Mouse (Mus musculus) midbrain, embryonic 12.5 days (tissue): ENCODE data around the gene Slain2. TPM values are rescaled to one million over a fixed set of nuclear protein-coding genes. Genes with fewer than 3 reads are reported as not detected.

Source experiments
- ATAC-seq: fragments of 200-750 bp; cut with Nextera tagmentation; 2 replicates; pipeline ENCODE4 v1.8.0; 2017; ENCODE audit warnings: low read depth, moderate TSS enrichment, moderate library complexity; ENCODE audit not compliant: low FRiP score
- H3K27ac ChIP-seq: fragments of 300-500 bp; sonication (generic); replicated peaks from 2 replicates; pipeline ENCODE4 v1.5.1; 2016; ENCODE audit warnings: mild to moderate bottlenecking
- H3K27me3 ChIP-seq: fragments of 300-500 bp; sonication (generic); 2 replicates; pipeline ENCODE4 v1.6.1; 2016; ENCODE audit warnings: mild to moderate bottlenecking
- H3K36me3 ChIP-seq: fragments of 300-500 bp; sonication (generic); 2 replicates; pipeline ENCODE4 v1.6.1; 2016
- H3K4me1 ChIP-seq: fragments of 300-500 bp; sonication (generic); 2 replicates; pipeline ENCODE4 v1.6.1; 2016
- H3K4me2 ChIP-seq: fragments of 300-500 bp; sonication (generic); replicated peaks from 2 replicates; pipeline ENCODE4 v1.6.1; 2016; ENCODE audit warnings: mild to moderate bottlenecking, moderate library complexity
- H3K4me3 ChIP-seq: fragments of 300-500 bp; sonication (generic); 2 replicates; pipeline ENCODE4 v1.5.1; 2016; ENCODE audit warnings: mild to moderate bottlenecking
- H3K9ac ChIP-seq: fragments of 300-500 bp; sonication (generic); replicated peaks from 2 replicates; pipeline ENCODE4 v1.6.1; 2016; ENCODE audit warnings: mild to moderate bottlenecking, moderate library complexity
- H3K9me3 ChIP-seq: fragments of 300-500 bp; sonication (generic); 2 replicates; pipeline ENCODE4 v1.6.1; 2016; ENCODE audit warnings: mild to moderate bottlenecking
- WGBS: fragments of 180-500 bp; shearing (Covaris S2); methylation state at CpG from one replicate; pipeline ENCODE4 v1.1.7; 2016; 5-methylcytosine and 5-hydroxymethylcytosine counted together
- polyA plus RNA-seq: library from polyadenylated mRNA; unstranded; fragments of >200 nt; fragmentation: Nextera tagmentation; extraction: Ambion mirVana; gene quantifications from 2 replicates; pipeline ENCODE4 v1.2.1, GENCODE M21; 2016

Slain2 gene
- polyA plus RNA-seq, 1 experiment from 2014 or later = 27.0 TPM

DNA sequence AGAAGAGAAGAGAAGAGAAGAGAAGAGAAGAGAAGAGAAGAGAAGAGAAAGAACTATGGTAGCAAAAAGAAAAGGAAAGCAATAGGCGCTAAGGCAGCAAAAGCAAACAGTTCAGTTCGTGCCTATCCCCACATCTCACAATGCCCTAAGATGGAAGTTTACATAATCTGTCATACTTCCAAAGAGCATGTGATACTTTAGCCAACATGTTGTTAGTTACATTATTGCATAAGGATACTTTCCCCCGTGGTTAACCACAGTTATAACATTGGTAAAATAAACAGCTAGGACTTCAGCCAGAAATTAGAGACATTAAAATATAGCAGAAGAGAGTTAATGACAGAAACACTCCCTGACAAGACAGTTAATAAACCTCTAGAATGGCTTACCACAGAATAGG, 30.4 kb upstream of the Slain2 start:
- Histone ChIP-seq H3K27ac (no peak overlapping the region), H3K9me3 (no peaks in the 10 kb centered on the region)
- WGBS = 80% methylated on average over 3 of the region's 3 CpGs

GRCm38 (mm10) chr5:72886458-72887222, 27.5 kb upstream of the Slain2 start:
- Histone ChIP-seq H3K4me1 (no peaks in the 10 kb centered on the region), H3K27ac (no peak overlapping the region), H3K4me3 (no peak overlapping the region), H3K27me3 (no peaks in the 10 kb centered on the region), H3K4me2 (no peak overlapping the region), H3K9ac (no peak overlapping the region), H3K36me3 (no peaks in the 10 kb centered on the region), H3K9me3 (no peaks in the 10 kb centered on the region)
- 88% methylated on average over 19 of the region's 19 CpGs for WGBS
- ATAC-seq = no peak

More for the DNA sequence above, 30.4 kb upstream of the Slain2 start:
- no peaks in the 10 kb centered on the region for H3K4me1 ChIP-seq
- H3K27me3 ChIP-seq = no peaks in the 10 kb centered on the region
- ATAC-seq = no peak
- no peak overlapping the region for H3K9ac ChIP-seq
- H3K4me3 ChIP-seq = no peak overlapping the region
- H3K4me2 ChIP-seq = no peak overlapping the region
- no peaks in the 10 kb centered on the region for H3K36me3 ChIP-seq

- Histone ChIP-seq H3K9ac (no peak overlapping the region), H3K27me3 (no peaks in the 10 kb centered on the region), H3K9me3 (no peaks in the 10 kb centered on the region), H3K4me3 (no peak overlapping the region), H3K27ac (no peak overlapping the region), H3K4me2 (no peak overlapping the region), H3K4me1 (no peaks in the 10 kb centered on the region), H3K36me3 (no peaks in the 10 kb centered on the region)
- no peak for ATAC-seq
- 94% methylated on average over 7 of the region's 7 CpGs for WGBS
Observed at GRCm38 (mm10) chr5:72888260-72888659, 25.8 kb upstream of the Slain2 start.

DNA sequence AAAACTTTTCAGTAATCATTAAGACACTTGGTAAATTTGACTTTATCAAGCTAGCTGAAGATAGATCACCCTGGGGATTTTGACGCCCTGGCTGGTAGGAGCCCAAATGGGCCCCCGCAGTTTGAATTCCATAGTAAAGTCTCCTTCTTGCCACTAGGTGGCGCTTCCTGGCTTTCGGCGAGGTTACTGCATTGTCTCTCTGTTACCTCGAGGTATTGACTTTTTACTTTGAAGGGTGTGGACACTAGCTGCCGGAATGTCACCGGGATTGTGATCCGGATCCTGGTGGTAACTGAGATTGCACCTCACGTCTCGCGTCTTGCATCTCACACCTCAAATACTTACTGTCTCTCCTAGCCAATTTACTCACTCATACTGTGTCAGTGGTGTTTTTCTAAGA, 22.6 kb upstream of the Slain2 start:
- no peaks in the 10 kb centered on the region for H3K4me1 ChIP-seq
- 8% methylated on average over 12 of the region's 12 CpGs for WGBS
- no peak overlapping the region for H3K4me2 ChIP-seq
- H3K9ac ChIP-seq = no peak overlapping the region
- peak; percentile 62; the same call in 1 of the 2 replicates for ATAC-seq
- H3K9me3 ChIP-seq = no peaks in the 10 kb centered on the region
- no peaks in the 10 kb centered on the region for H3K36me3 ChIP-seq
- no peak overlapping the region for H3K4me3 ChIP-seq
- no peak overlapping the region for H3K27ac ChIP-seq
- H3K27me3 ChIP-seq = no peaks in the 10 kb centered on the region

- no peaks in the 10 kb centered on the region for H3K4me1 ChIP-seq
- no peak overlapping the region for H3K4me2 ChIP-seq
- H3K9ac ChIP-seq = no peak overlapping the region
- no peak overlapping the region for H3K4me3 ChIP-seq
- no peak overlapping the region for H3K27ac ChIP-seq
- no peaks in the 10 kb centered on the region for H3K9me3 ChIP-seq
- H3K36me3 ChIP-seq = no peaks in the 10 kb centered on the region
- H3K27me3 ChIP-seq = no peaks in the 10 kb centered on the region
- 65% methylated on average over 5 of the region's 5 CpGs for WGBS
- ATAC-seq = no peak
Observed at GRCm38 (mm10) chr5:72893987-72894386, 20.1 kb upstream of the Slain2 start.

- H3K36me3 ChIP-seq = no peaks in the 10 kb centered on the region
- no peaks in the 10 kb centered on the region for H3K27me3 ChIP-seq
- H3K27ac ChIP-seq = no peak overlapping the region
- H3K4me3 ChIP-seq = no peak overlapping the region
- no peak for ATAC-seq
- no peak overlapping the region for H3K9ac ChIP-seq
- 94% methylated on average over 11 of the region's 11 CpGs for WGBS
- no peaks in the 10 kb centered on the region for H3K9me3 ChIP-seq
- no peaks in the 10 kb centered on the region for H3K4me1 ChIP-seq
- no peak overlapping the region for H3K4me2 ChIP-seq
Observed at GRCm38 (mm10) chr5:72895261-72895660, 18.8 kb upstream of the Slain2 start.

GRCm38 (mm10) chr5:72896478-72897279, 17.4 kb upstream of the Slain2 start:
- ATAC-seq = no peak
- H3K36me3 ChIP-seq = no peaks in the 10 kb centered on the region
- no peak overlapping the region for H3K27ac ChIP-seq
- no peak overlapping the region for H3K9ac ChIP-seq
- H3K9me3 ChIP-seq = no peaks in the 10 kb centered on the region
- H3K4me3 ChIP-seq = no peak overlapping the region
- H3K27me3 ChIP-seq = no peaks in the 10 kb centered on the region
- H3K4me2 ChIP-seq = no peak overlapping the region
- 73% methylated on average over 18 of the region's 18 CpGs for WGBS
- no peaks in the 10 kb centered on the region for H3K4me1 ChIP-seq

GRCm38 (mm10) chr5:72897998-72898397, 16.1 kb upstream of the Slain2 start:
- Histone ChIP-seq H3K4me3 (no peak overlapping the region), H3K27ac (no peak overlapping the region), H3K4me1 (peaks cover 4% of the 10 kb centered on the region; the same call in 1 of the 2 replicates), H3K9ac (no peak overlapping the region), H3K27me3 (no peaks in the 10 kb centered on the region), H3K36me3 (no peaks in the 10 kb centered on the region), H3K4me2 (no peak overlapping the region), H3K9me3 (no peaks in the 10 kb centered on the region)
- ATAC-seq = no peak
- WGBS = 58% methylated on average over 6 of the region's 6 CpGs

DNA sequence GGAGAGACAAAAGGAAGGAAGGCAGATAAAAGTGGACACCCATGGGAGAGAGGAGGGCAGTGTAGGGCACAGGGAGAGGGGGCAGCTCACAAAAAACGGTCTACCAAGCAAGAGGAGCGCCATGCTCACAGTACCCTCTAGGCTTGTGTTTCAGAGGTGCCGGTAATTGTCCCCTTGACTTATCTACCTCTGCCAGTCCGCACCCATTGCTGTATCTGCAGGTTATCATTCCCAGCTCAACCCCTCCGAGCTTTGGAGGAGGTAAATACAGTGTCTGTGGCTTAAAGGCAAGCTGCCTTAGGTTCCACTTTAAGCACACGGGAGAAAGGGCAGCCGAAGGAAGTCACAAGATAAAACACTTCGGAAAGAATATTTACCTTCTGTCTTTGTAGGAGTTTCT, 14.8 kb upstream of the Slain2 start:
- no peaks in the 10 kb centered on the region for H3K36me3 ChIP-seq
- no peaks in the 10 kb centered on the region for H3K9me3 ChIP-seq
- H3K4me2 ChIP-seq = no peak overlapping the region
- H3K4me1 ChIP-seq = peaks cover 4% of the 10 kb centered on the region; the same call in 1 of the 2 replicates
- no peak for ATAC-seq
- no peak overlapping the region for H3K4me3 ChIP-seq
- no peak overlapping the region for H3K9ac ChIP-seq
- 91% methylated on average over 8 of the region's 8 CpGs for WGBS
- no peak overlapping the region for H3K27ac ChIP-seq
- H3K27me3 ChIP-seq = no peaks in the 10 kb centered on the region

DNA sequence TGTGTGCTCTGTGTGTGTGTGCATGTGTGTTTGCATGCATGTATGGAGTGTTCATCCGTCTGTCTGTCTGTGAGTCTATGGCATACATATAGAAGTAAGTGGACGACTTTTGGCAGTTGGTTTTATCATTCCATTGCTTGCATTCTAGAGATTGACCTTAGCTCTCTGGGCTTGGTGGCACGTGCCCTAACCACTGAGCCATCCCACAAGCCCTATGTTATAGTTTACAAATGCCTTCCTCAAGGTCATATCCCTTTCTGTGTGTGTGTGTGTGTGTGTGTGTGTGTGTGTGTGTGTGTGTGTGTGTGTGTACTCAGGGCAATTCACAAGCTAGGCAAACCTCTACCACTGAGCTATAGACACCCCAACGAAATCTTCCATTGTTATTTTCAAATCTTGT, 12.2 kb upstream of the Slain2 start:
- WGBS = 84% methylated on average over 4 of the region's 4 CpGs

DNA sequence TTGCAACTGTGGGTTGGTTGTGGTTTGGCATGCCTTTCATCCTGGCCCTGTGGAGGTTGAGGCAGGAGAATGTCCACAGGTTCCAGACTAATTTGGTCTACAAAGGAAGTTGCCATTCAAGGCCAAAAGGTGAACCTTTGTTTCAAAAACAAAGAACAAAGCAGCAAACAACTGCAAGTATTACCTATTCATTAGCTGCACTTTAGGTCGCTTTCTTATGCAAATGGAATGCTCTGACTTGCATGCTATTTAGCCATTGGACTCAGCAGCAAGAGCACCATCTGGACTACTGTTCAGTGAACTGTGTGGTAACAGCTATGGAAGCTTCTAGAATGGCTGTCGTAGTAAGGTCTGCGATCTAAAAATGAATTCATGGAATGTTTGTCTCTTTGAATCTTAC, 11.8 kb upstream of the Slain2 start:
- no peak for ATAC-seq
- no peaks in the 10 kb centered on the region for H3K9me3 ChIP-seq
- no peak overlapping the region for H3K27ac ChIP-seq
- 51% methylated on average over 3 of the region's 3 CpGs for WGBS
- H3K4me2 ChIP-seq = no peak overlapping the region
- H3K27me3 ChIP-seq = no peaks in the 10 kb centered on the region
- H3K4me3 ChIP-seq = no peak overlapping the region
- H3K9ac ChIP-seq = no peak overlapping the region
- H3K4me1 ChIP-seq = peaks cover 4% of the 10 kb centered on the region; the same call in 1 of the 2 replicates
- H3K36me3 ChIP-seq = no peaks in the 10 kb centered on the region

More for the DNA sequence above, 12.2 kb upstream of the Slain2 start:
- Histone ChIP-seq H3K27ac (no peak overlapping the region), H3K27me3 (no peaks in the 10 kb centered on the region), H3K4me2 (no peak overlapping the region), H3K9ac (no peak overlapping the region), H3K36me3 (no peaks in the 10 kb centered on the region), H3K4me1 (peaks cover 4% of the 10 kb centered on the region; the same call in 1 of the 2 replicates), H3K9me3 (no peaks in the 10 kb centered on the region), H3K4me3 (no peak overlapping the region)
- ATAC-seq = no peak

DNA sequence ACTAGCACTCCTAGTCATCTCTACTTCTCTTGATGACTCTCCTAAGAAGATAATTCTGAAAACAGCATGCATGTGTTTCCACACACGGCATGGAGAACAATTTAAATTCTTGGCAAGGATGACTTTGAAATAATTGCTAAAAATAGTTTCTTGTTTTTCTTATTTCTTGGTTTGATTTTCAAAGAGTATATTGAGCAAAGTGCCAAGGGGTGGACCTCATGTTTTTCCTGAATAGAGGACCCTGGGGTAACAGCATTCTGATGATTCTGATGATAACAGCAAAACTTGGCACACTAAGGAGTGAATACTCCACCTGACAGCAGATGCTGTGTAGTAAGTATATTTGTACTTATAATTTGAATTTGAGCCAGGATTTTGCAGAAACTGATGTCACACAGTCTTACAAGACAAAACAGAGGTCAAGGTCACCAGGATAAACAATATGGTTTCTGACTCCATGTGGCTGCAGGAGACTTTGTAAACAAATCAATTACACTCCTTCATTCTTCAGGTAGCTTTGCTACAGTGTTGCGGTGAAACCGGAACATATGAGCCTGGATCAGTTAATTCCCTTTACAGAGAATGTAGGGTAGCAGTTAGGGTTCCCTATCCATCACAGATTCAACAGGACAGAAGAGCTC, 11.1 kb upstream of the Slain2 start:
- Histone ChIP-seq H3K4me2 (no peak overlapping the region), H3K9me3 (no peaks in the 10 kb centered on the region), H3K27ac (no peak overlapping the region), H3K4me3 (no peak overlapping the region), H3K9ac (no peak overlapping the region), H3K27me3 (no peaks in the 10 kb centered on the region), H3K4me1 (peaks cover 4% of the 10 kb centered on the region; the same call in 1 of the 2 replicates), H3K36me3 (no peaks in the 10 kb centered on the region)
- no peak for ATAC-seq
- 92% methylated on average over 3 of the region's 3 CpGs for WGBS
